Mouse (Mus musculus): ENCODE results near the gene Zranb1. TPM values are rescaled to one million over a fixed set of nuclear protein-coding genes. Genes with fewer than 3 reads are reported as not detected.

The Zranb1 gene
- polyA plus RNA-seq, 1 experiment from 2014 or later, result 17.2 TPM

- WGBS, result 70% methylated on average over 7 of the region's 7 CpGs
- Histone ChIP-seq H3K9ac (replicated peaks) (no peak overlapping the region), H3K27me3 (no peaks in the 10 kb centered on the region), H3K4me2 (no peak overlapping the region), H3K27ac (no peak overlapping the region), H3K4me1 (replicated peaks) (peaks cover under 1% of the 10 kb centered on the region; the same call in 1 of the 2 replicates), H3K4me3 (replicated peaks) (no peak overlapping the region), H3K9me3 (no peaks in the 10 kb centered on the region), H3K36me3 (no peaks in the 10 kb centered on the region)
- no peak for ATAC-seq (ENCODE audit: insufficient number of reproducible peaks, insufficient read depth, low FRiP score, low TSS enrichment, low read depth)
These were observed 38.1 kb upstream of the Zranb1 start for GRCm38 (mm10) chr7:132892806-132893205.

GRCm38 (mm10) chr7:132893336-132893735, 37.6 kb upstream of the Zranb1 start:
- Histone ChIP-seq H3K4me2 (no peak overlapping the region), H3K4me3 (replicated peaks) (no peak overlapping the region), H3K9me3 (no peaks in the 10 kb centered on the region), H3K27me3 (no peaks in the 10 kb centered on the region), H3K36me3 (no peaks in the 10 kb centered on the region), H3K4me1 (replicated peaks) (no peaks in the 10 kb centered on the region), H3K9ac (replicated peaks) (no peak overlapping the region), H3K27ac (no peak overlapping the region)
- 80% methylated on average over 1 of the region's 1 CpGs for WGBS
- no peak for ATAC-seq (ENCODE audit: insufficient number of reproducible peaks, insufficient read depth, low FRiP score, low TSS enrichment, low read depth)

GRCm38 (mm10) chr7:132894841-132895555, 35.9 kb upstream of the Zranb1 start:
- Histone ChIP-seq H3K9me3 (no peaks in the 10 kb centered on the region), H3K9ac (replicated peaks) (no peak overlapping the region), H3K4me1 (replicated peaks) (no peaks in the 10 kb centered on the region), H3K36me3 (no peaks in the 10 kb centered on the region), H3K4me2 (no peak overlapping the region), H3K27me3 (no peaks in the 10 kb centered on the region), H3K27ac (no peak overlapping the region), H3K4me3 (replicated peaks) (no peak overlapping the region)
- no peak for ATAC-seq (ENCODE audit: insufficient number of reproducible peaks, insufficient read depth, low FRiP score, low TSS enrichment, low read depth)
- WGBS, result 78% methylated on average over 7 of the region's 7 CpGs

GRCm38 (mm10) chr7:132896206-132896815, 34.6 kb upstream of the Zranb1 start:
- no peak overlapping the region for H3K4me2 ChIP-seq
- no peaks in the 10 kb centered on the region for H3K9me3 ChIP-seq
- no peak for ATAC-seq (ENCODE audit: insufficient number of reproducible peaks, insufficient read depth, low FRiP score, low TSS enrichment, low read depth)
- no peak overlapping the region for H3K27ac ChIP-seq
- H3K9ac ChIP-seq (replicated peaks), result no peak overlapping the region
- H3K4me3 ChIP-seq (replicated peaks), result no peak overlapping the region
- no peaks in the 10 kb centered on the region for H3K36me3 ChIP-seq
- H3K4me1 ChIP-seq (replicated peaks), result no peaks in the 10 kb centered on the region
- no peaks in the 10 kb centered on the region for H3K27me3 ChIP-seq
- 86% methylated on average over 9 of the region's 9 CpGs for WGBS

GRCm38 (mm10) chr7:132897258-132897657, 33.7 kb upstream of the Zranb1 start:
- WGBS, result 85% methylated on average over 10 of the region's 10 CpGs
- Histone ChIP-seq H3K36me3 (no peaks in the 10 kb centered on the region), H3K4me3 (replicated peaks) (no peak overlapping the region), H3K9me3 (no peaks in the 10 kb centered on the region), H3K9ac (replicated peaks) (no peak overlapping the region), H3K4me2 (no peak overlapping the region), H3K27ac (no peak overlapping the region), H3K4me1 (replicated peaks) (no peaks in the 10 kb centered on the region), H3K27me3 (no peaks in the 10 kb centered on the region)
- no peak for ATAC-seq (ENCODE audit: insufficient number of reproducible peaks, insufficient read depth, low FRiP score, low TSS enrichment, low read depth)

GRCm38 (mm10) chr7:132898234-132898633, 32.7 kb upstream of the Zranb1 start:
- Histone ChIP-seq H3K4me1 (replicated peaks) (no peaks in the 10 kb centered on the region), H3K9ac (replicated peaks) (no peak overlapping the region), H3K9me3 (no peaks in the 10 kb centered on the region), H3K4me2 (no peak overlapping the region), H3K27ac (no peak overlapping the region), H3K36me3 (no peaks in the 10 kb centered on the region), H3K4me3 (replicated peaks) (no peak overlapping the region), H3K27me3 (no peaks in the 10 kb centered on the region)
- WGBS, result 86% methylated on average over 2 of the region's 2 CpGs
- no peak for ATAC-seq (ENCODE audit: insufficient number of reproducible peaks, insufficient read depth, low FRiP score, low TSS enrichment, low read depth)

GRCm38 (mm10) chr7:132900826-132901531, 30.0 kb upstream of the Zranb1 start:
- ATAC-seq (ENCODE audit: insufficient number of reproducible peaks, insufficient read depth, low FRiP score, low TSS enrichment, low read depth), result no peak
- H3K27ac ChIP-seq, result no peak overlapping the region
- no peaks in the 10 kb centered on the region for H3K4me1 ChIP-seq (replicated peaks)
- H3K27me3 ChIP-seq, result no peaks in the 10 kb centered on the region
- no peaks in the 10 kb centered on the region for H3K9me3 ChIP-seq
- H3K9ac ChIP-seq (replicated peaks), result no peak overlapping the region
- 60% methylated on average over 2 of the region's 2 CpGs for WGBS
- no peaks in the 10 kb centered on the region for H3K36me3 ChIP-seq
- no peak overlapping the region for H3K4me3 ChIP-seq (replicated peaks)
- no peak overlapping the region for H3K4me2 ChIP-seq

- Histone ChIP-seq H3K27ac (no peak overlapping the region), H3K4me2 (no peak overlapping the region), H3K9ac (replicated peaks) (no peak overlapping the region), H3K36me3 (no peaks in the 10 kb centered on the region), H3K9me3 (peaks cover 10% of the 10 kb centered on the region; the same call in 1 of the 2 replicates), H3K27me3 (no peaks in the 10 kb centered on the region), H3K4me3 (replicated peaks) (no peak overlapping the region), H3K4me1 (replicated peaks) (no peaks in the 10 kb centered on the region)
- no peak for ATAC-seq (ENCODE audit: insufficient number of reproducible peaks, insufficient read depth, low FRiP score, low TSS enrichment, low read depth)
- 76% methylated on average over 3 of the region's 3 CpGs for WGBS
These were observed 27.1 kb upstream of the Zranb1 start for GRCm38 (mm10) chr7:132903796-132904195.

- 57% methylated on average over 3 of the region's 3 CpGs for WGBS
- Histone ChIP-seq H3K27ac (no peak overlapping the region), H3K4me2 (no peak overlapping the region), H3K9ac (replicated peaks) (no peak overlapping the region), H3K36me3 (no peaks in the 10 kb centered on the region), H3K27me3 (no peaks in the 10 kb centered on the region), H3K9me3 (0 out of 2 replicates have a peak, but pooled peaks cover 6% of the 10 kb centered on the region), H3K4me1 (replicated peaks) (no peaks in the 10 kb centered on the region), H3K4me3 (replicated peaks) (no peak overlapping the region)
- ATAC-seq (ENCODE audit: insufficient number of reproducible peaks, insufficient read depth, low FRiP score, low TSS enrichment, low read depth), result no peak
These were observed 9.0 kb upstream of the Zranb1 start for GRCm38 (mm10) chr7:132921971-132922370.

GRCm38 (mm10) chr7:132925227-132925626, 5.7 kb upstream of the Zranb1 start:
- no peak overlapping the region for H3K4me2 ChIP-seq
- H3K9ac ChIP-seq (replicated peaks), result no peak overlapping the region
- no peaks in the 10 kb centered on the region for H3K27me3 ChIP-seq
- H3K4me3 ChIP-seq (replicated peaks), result no peak overlapping the region
- H3K27ac ChIP-seq, result no peak overlapping the region
- no peaks in the 10 kb centered on the region for H3K9me3 ChIP-seq
- ATAC-seq (ENCODE audit: insufficient number of reproducible peaks, insufficient read depth, low FRiP score, low TSS enrichment, low read depth), result no peak
- H3K36me3 ChIP-seq, result no peaks in the 10 kb centered on the region
- no peaks in the 10 kb centered on the region for H3K4me1 ChIP-seq (replicated peaks)
- 74% methylated on average over 2 of the region's 2 CpGs for WGBS

GRCm38 (mm10) chr7:132927201-132927600, 3.7 kb upstream of the Zranb1 start:
- no peak for ATAC-seq (ENCODE audit: insufficient number of reproducible peaks, insufficient read depth, low FRiP score, low TSS enrichment, low read depth)
- no peak overlapping the region for H3K4me2 ChIP-seq
- no peak overlapping the region for H3K9ac ChIP-seq (replicated peaks)
- H3K36me3 ChIP-seq, result no peaks in the 10 kb centered on the region
- WGBS, result 68% methylated on average over 3 of the region's 3 CpGs
- H3K9me3 ChIP-seq, result no peaks in the 10 kb centered on the region
- peaks cover under 1% of the 10 kb centered on the region; the same call in 1 of the 2 replicates for H3K4me1 ChIP-seq (replicated peaks)
- no peak overlapping the region for H3K4me3 ChIP-seq (replicated peaks)
- H3K27ac ChIP-seq, result no peak overlapping the region
- no peaks in the 10 kb centered on the region for H3K27me3 ChIP-seq

Data from limb, embryonic 12.5 days (tissue).